Mouse (Mus musculus) lung, embryonic 14.5 days (tissue): ENCODE data around the gene Got1. TPM values are rescaled to one million over a fixed set of nuclear protein-coding genes. Genes with fewer than 3 reads are reported as not detected.

Experiments used
- ATAC-seq: fragments of 200-750 bp; cut with Nextera tagmentation; 2 replicates; pipeline ENCODE4 v1.8.0; 2017; ENCODE audit warnings: mild to moderate bottlenecking, moderate TSS enrichment, moderate library complexity; ENCODE audit not compliant: insufficient read depth
- DNase-seq: peaks from one replicate; pipeline ENCODE4 v3.0.0-alpha.2; 2015
- H3K27ac ChIP-seq: fragments of 300-500 bp; sonication (generic); 2 replicates; pipeline ENCODE4 v1.5.1; 2014; ENCODE audit warnings: low read depth, mild to moderate bottlenecking, moderate library complexity
- H3K27me3 ChIP-seq: fragments of 300-500 bp; sonication (generic); 2 replicates; pipeline ENCODE4 v1.6.1; 2014; ENCODE audit warnings: low read length, control low read depth; ENCODE audit not compliant: insufficient read depth
- H3K36me3 ChIP-seq: fragments of 300-500 bp; sonication (generic); 2 replicates; pipeline ENCODE4 v1.6.1; 2014; ENCODE audit warnings: control low read depth; ENCODE audit not compliant: insufficient read depth
- H3K4me1 ChIP-seq: fragments of 300-500 bp; sonication (generic); 2 replicates; pipeline ENCODE4 v1.6.1; 2014; ENCODE audit warnings: antibody characterized with exemption, control low read depth; ENCODE audit not compliant: insufficient read depth
- H3K4me2 ChIP-seq: fragments of 300-500 bp; sonication (generic); 2 replicates; pipeline ENCODE4 v1.6.1; 2014; ENCODE audit warnings: mild to moderate bottlenecking
- H3K4me3 ChIP-seq: fragments of 300-500 bp; sonication (generic); 2 replicates; pipeline ENCODE4 v1.5.1; 2014; ENCODE audit warnings: low read depth, low read length
- H3K9ac ChIP-seq: fragments of 300-500 bp; sonication (generic); 2 replicates; pipeline ENCODE4 v1.6.1; 2014
- H3K9me3 ChIP-seq: fragments of 300-500 bp; sonication (generic); 2 replicates; pipeline ENCODE4 v1.6.1; 2016; ENCODE audit warnings: low read depth, low read length, control low read depth
- CTCF ChIP-seq: IDR thresholded peaks from 2 replicates; pipeline ENCODE4 v1.5.1; 2016; ENCODE audit warnings: antibody characterized with exemption, low read depth
- WGBS: fragments of 180-500 bp; shearing (Covaris S2); extraction: QIAGEN DNeasy Blood & Tissue Kit; methylation state at CpG from one replicate; pipeline ENCODE4 v1.1.7; 2014; 5-methylcytosine and 5-hydroxymethylcytosine counted together
- polyA plus RNA-seq: library from polyadenylated mRNA; unstranded; fragments of >200 nt; fragmentation: Nextera tagmentation; extraction: Ambion mirVana; gene quantifications from 2 replicates; pipeline ENCODE4 v1.2.1, GENCODE M21; 2014

The Got1 gene
- polyA plus RNA-seq, 1 experiment from 2014 or later: 19.5 TPM

GRCm38 (mm10) chr19:43480512-43480911 is 43.9 kb downstream of the Got1 start:
- 55% methylated on average over 9 of the region's 9 CpGs for WGBS
- H3K27ac ChIP-seq: no peak overlapping the region
- DNase-seq: no peak

DNA sequence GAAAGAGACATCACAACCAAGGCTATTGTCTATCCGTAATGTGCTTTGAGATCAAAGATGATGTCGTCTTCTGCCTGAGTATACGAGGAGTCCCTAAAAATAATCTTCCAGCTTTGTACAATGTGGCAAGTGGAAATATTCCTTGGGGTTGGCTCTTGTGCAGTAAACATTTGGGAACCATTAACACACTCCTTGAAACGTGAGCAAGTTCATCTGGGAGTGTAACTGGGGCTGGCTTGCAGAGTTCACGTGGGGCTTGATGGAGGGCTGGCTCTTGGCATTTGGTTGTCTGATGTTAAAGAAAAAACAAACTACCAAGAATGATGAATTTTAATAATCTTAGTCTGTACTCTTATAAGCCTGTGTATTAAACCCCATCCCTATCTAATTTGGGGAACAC is 45.0 kb downstream of the Got1 start:
- ATAC-seq: no peak
- TF ChIP-seq CTCF: no peak
- H3K9me3 ChIP-seq: no peaks in the 10 kb centered on the region
- H3K27ac ChIP-seq: no peak overlapping the region
- no peaks in the 10 kb centered on the region for H3K4me1 ChIP-seq
- H3K4me3 ChIP-seq: no peak overlapping the region
- no peaks in the 10 kb centered on the region for H3K36me3 ChIP-seq
- 64% methylated on average over 5 of the region's 5 CpGs for WGBS
- DNase-seq: no peak
- H3K27me3 ChIP-seq: no peaks in the 10 kb centered on the region
- no peak overlapping the region for H3K4me2 ChIP-seq
- no peak overlapping the region for H3K9ac ChIP-seq

More at GRCm38 (mm10) chr19:43480512-43480911, 43.9 kb downstream of the Got1 start:
- Histone ChIP-seq H3K9ac (no peak overlapping the region), H3K4me1 (no peaks in the 10 kb centered on the region), H3K4me3 (no peak overlapping the region), H3K36me3 (no peaks in the 10 kb centered on the region), H3K27me3 (no peaks in the 10 kb centered on the region), H3K9me3 (no peaks in the 10 kb centered on the region), H3K4me2 (no peak overlapping the region)
- no peak for TF ChIP-seq CTCF
- no peak for ATAC-seq

GRCm38 (mm10) chr19:43478891-43479290 is 45.5 kb downstream of the Got1 start:
- Histone ChIP-seq H3K4me3 (no peak overlapping the region), H3K9me3 (no peaks in the 10 kb centered on the region), H3K4me2 (no peak overlapping the region), H3K27me3 (no peaks in the 10 kb centered on the region), H3K4me1 (no peaks in the 10 kb centered on the region), H3K36me3 (no peaks in the 10 kb centered on the region), H3K9ac (no peak overlapping the region), H3K27ac (no peak overlapping the region)
- DNase-seq (peak; percentile 89), ATAC-seq (no peak)
- WGBS: 16% methylated on average over 5 of the region's 5 CpGs
- peak; percentile 83 for TF ChIP-seq CTCF

DNA sequence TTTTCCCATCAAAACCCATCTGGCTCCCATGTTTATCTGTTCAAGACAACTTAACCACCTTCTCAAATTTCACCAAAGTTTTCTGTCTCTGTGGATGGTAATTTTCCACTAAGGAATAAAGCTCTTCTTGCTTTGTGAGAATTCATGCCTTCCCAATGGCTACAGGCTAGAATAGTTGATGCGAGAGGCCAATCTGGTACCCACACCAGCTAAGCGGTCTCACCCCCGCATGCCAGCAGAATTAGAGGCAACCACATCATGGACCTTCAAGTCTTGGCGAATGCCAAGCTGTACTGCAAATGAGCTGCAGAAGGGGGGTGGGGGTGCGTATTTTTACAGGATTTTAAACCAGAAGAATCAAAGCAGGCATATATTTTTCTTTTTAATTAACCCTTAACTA is 47.0 kb downstream of the Got1 start:
- ATAC-seq: no peak

DNA sequence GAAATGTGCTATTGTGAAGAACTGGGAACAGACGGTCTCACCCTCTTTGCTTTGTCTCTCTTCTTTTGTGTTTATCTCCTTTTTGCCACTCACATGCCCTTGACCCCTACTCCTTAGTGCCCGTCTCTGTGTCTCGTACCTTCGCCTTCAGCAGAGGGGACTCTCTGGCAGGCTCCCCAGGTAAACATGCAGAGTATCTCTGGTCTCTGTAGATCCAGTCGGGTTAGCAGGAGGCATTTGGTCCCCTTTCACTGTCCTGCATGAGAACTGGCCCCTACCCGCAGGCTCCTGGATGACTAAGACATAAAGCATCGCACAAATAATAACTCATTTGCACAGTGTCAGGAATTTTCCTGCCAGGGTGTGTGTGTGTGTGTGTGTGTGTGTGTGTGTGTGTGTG is 48.3 kb downstream of the Got1 start:
- Histone ChIP-seq H3K4me2 (no peak overlapping the region), H3K9me3 (no peaks in the 10 kb centered on the region), H3K4me3 (no peak overlapping the region), H3K4me1 (no peaks in the 10 kb centered on the region), H3K9ac (no peak overlapping the region), H3K36me3 (no peaks in the 10 kb centered on the region), H3K27ac (no peak overlapping the region), H3K27me3 (no peaks in the 10 kb centered on the region)
- 57% methylated on average over 7 of the region's 7 CpGs for WGBS
- DNase-seq (no peak), ATAC-seq (no peak)
- no peak for TF ChIP-seq CTCF

More for the DNA sequence above, 47.0 kb downstream of the Got1 start:
- DNase-seq: no peak
- WGBS: 77% methylated on average over 5 of the region's 5 CpGs
- Histone ChIP-seq H3K4me1 (no peaks in the 10 kb centered on the region), H3K27ac (no peak overlapping the region), H3K36me3 (no peaks in the 10 kb centered on the region), H3K9me3 (no peaks in the 10 kb centered on the region), H3K4me3 (no peak overlapping the region), H3K27me3 (no peaks in the 10 kb centered on the region), H3K9ac (no peak overlapping the region), H3K4me2 (no peak overlapping the region)
- no peak for TF ChIP-seq CTCF

- no peaks in the 10 kb centered on the region for H3K9me3 ChIP-seq
- H3K9ac ChIP-seq: no peak overlapping the region
- 37% methylated on average over 2 of the region's 2 CpGs for WGBS
- no peaks in the 10 kb centered on the region for H3K36me3 ChIP-seq
- no peak overlapping the region for H3K4me3 ChIP-seq
- DNase-seq (no peak), ATAC-seq (no peak)
- H3K4me2 ChIP-seq: no peak overlapping the region
- TF ChIP-seq CTCF: no peak
- H3K27me3 ChIP-seq: no peaks in the 10 kb centered on the region
- no peak overlapping the region for H3K27ac ChIP-seq
- H3K4me1 ChIP-seq: no peaks in the 10 kb centered on the region
Observed at GRCm38 (mm10) chr19:43475642-43476041, 48.8 kb downstream of the Got1 start.

DNA sequence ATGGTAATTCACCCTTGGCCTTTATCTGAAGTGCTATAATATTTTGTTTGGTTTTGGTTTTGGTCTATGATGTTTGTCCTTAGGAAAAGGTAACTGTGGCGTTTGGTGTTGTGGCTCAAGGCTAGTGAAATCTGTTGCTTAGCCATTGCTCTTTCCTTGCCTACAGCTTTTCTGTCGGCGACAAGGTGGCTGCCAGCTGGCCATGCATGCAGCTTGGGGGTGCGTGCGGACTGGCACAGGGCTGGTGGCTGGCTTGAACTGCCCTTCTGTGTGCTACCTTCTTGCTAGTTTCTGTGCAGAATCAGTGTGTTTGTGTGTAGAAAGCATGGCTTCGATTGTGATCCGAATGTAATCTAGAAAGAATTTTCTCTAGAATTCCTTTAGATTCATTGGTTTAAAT is 51.6 kb downstream of the Got1 start:
- no peak for TF ChIP-seq CTCF
- H3K9ac ChIP-seq: no peak overlapping the region
- H3K27ac ChIP-seq: no peak overlapping the region
- H3K4me1 ChIP-seq: no peaks in the 10 kb centered on the region
- DNase-seq: no peak
- no peak overlapping the region for H3K4me2 ChIP-seq
- no peaks in the 10 kb centered on the region for H3K9me3 ChIP-seq
- no peak overlapping the region for H3K4me3 ChIP-seq
- WGBS: 87% methylated on average over 7 of the region's 7 CpGs
- H3K27me3 ChIP-seq: no peaks in the 10 kb centered on the region
- H3K36me3 ChIP-seq: no peaks in the 10 kb centered on the region
- ATAC-seq: no peak

- DNase-seq (no peak), ATAC-seq (no peak)
- Histone ChIP-seq H3K27ac (no peak overlapping the region), H3K9ac (no peak overlapping the region), H3K9me3 (no peaks in the 10 kb centered on the region), H3K4me1 (no peaks in the 10 kb centered on the region), H3K36me3 (no peaks in the 10 kb centered on the region), H3K4me2 (no peak overlapping the region), H3K4me3 (no peak overlapping the region), H3K27me3 (no peaks in the 10 kb centered on the region)
- 80% methylated on average over 8 of the region's 8 CpGs for WGBS
- TF ChIP-seq CTCF: no peak
Observed at GRCm38 (mm10) chr19:43472331-43472730, 52.1 kb downstream of the Got1 start.
